Mouse (Mus musculus) embryonic facial prominence, embryonic 14.5 days (tissue): ENCODE results near the gene BC004004. TPM values are rescaled to one million over a fixed set of nuclear protein-coding genes. Genes with fewer than 3 reads are reported as not detected.
"Not testable (repeated sequence)": the region's sequence is repeated elsewhere in the genome, so short reads cannot be mapped to it uniquely, and the experiment has no call there.

Experiments used
- ATAC-seq: fragments of 200-750 bp; cut with Nextera tagmentation; 2 replicates; pipeline ENCODE4 v1.8.0; 2017; ENCODE audit warnings: low read depth, moderate number of reproducible peaks, moderate TSS enrichment
- DNase-seq: peaks from one replicate; pipeline ENCODE4 v3.0.0-alpha.2; 2015; ENCODE audit warnings: low spot score
- H3K27ac ChIP-seq: fragments of 300-500 bp; sonication (generic); replicated peaks from 2 replicates; pipeline ENCODE4 v1.5.1; 2014; ENCODE audit warnings: low read depth, mild to moderate bottlenecking, low read length, moderate library complexity
- H3K27me3 ChIP-seq: fragments of 300-500 bp; sonication (generic); replicated peaks from 2 replicates; pipeline ENCODE4 v1.6.1; 2014; ENCODE audit warnings: low read length; ENCODE audit not compliant: control insufficient read depth, insufficient read depth
- H3K36me3 ChIP-seq: fragments of 300-500 bp; sonication (generic); 2 replicates; pipeline ENCODE4 v1.6.1; 2014; ENCODE audit warnings: low read length, mixed read lengths; ENCODE audit not compliant: control insufficient read depth, insufficient read depth
- H3K4me1 ChIP-seq: fragments of 300-500 bp; sonication (generic); 2 replicates; pipeline ENCODE4 v1.6.1; 2014; ENCODE audit warnings: antibody characterized with exemption, low read length; ENCODE audit not compliant: control insufficient read depth, insufficient read depth
- H3K4me2 ChIP-seq: fragments of 300-500 bp; sonication (generic); 2 replicates; pipeline ENCODE4 v1.6.1; 2014; ENCODE audit warnings: low read depth, mild to moderate bottlenecking, low read length, moderate library complexity, mixed read lengths
- H3K4me3 ChIP-seq: fragments of 300-500 bp; sonication (generic); 2 replicates; pipeline ENCODE4 v1.5.1; 2014; ENCODE audit warnings: low read depth, mild to moderate bottlenecking, low read length
- H3K9ac ChIP-seq: fragments of 300-500 bp; sonication (generic); 2 replicates; pipeline ENCODE4 v1.6.1; 2014; ENCODE audit warnings: low read depth, mild to moderate bottlenecking, low read length, moderate library complexity, mixed read lengths
- H3K9me3 ChIP-seq: fragments of 300-500 bp; sonication (generic); 2 replicates; pipeline ENCODE4 v1.6.1; 2016; ENCODE audit warnings: low read length; ENCODE audit not compliant: control insufficient read depth
- WGBS: fragments of 180-500 bp; shearing (Covaris S2); extraction: QIAGEN DNeasy Blood & Tissue Kit; methylation state at CpG from one replicate; pipeline ENCODE4 v1.1.7; 2014; 5-methylcytosine and 5-hydroxymethylcytosine counted together
- polyA plus RNA-seq: library from polyadenylated mRNA; unstranded; fragments of >200 nt; fragmentation: Nextera tagmentation; extraction: Ambion mirVana; gene quantifications from 2 replicates; pipeline ENCODE4 v1.2.1, GENCODE M21; 2014

Gene BC004004
- polyA plus RNA-seq, 1 experiment from 2014 or later, result 85.6 TPM

DNA sequence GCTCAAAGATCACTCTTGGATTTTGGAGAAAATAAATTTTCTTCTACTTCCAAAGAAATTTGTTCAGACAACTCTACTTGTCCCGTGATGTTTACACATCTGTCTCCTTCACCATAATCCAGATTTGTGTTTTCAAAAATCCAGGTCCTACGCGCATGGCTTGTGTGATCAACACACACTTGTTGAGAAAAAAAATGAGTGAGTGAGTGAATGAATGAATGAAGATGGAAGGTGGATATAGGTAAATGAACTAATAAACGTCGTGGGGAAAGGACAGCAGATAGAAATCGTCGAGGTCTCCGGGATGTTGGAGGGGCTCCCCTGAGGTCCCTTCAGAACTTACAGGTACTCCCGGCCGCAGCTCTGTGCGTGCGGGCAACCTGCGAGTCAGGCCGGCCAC lies 5.2 kb upstream of the BC004004 start:
- DNase-seq, result no peak
- no peak for ATAC-seq
- Histone ChIP-seq H3K9ac (peak overlapping the region; percentile 76), H3K9me3 (no peaks in the 10 kb centered on the region), H3K36me3 (peaks cover 34% of the 10 kb centered on the region), H3K4me2 (peak overlapping the region; percentile 62), H3K27ac (peak overlapping the region; percentile 99), H3K4me1 (peaks cover 13% of the 10 kb centered on the region), H3K27me3 (no peaks in the 10 kb centered on the region), H3K4me3 (peak overlapping the region; percentile 65)
- WGBS, result under 1% methylated on average over 13 of the region's 14 CpGs

- peak; percentile 60 for ATAC-seq
- 8% methylated on average over 38 of the region's 38 CpGs for WGBS
Observed at GRCm38 (mm10) chr17:29263840-29264633, 4.6 kb upstream of the BC004004 start, which contains the start of gene Ppil1. Gene Ppil1, minus strand, starts transcription at chr17:29264186.

GRCm38 (mm10) chr17:29264760-29265159 lies 3.8 kb upstream of the BC004004 start:
- WGBS, result 82% methylated on average over 5 of the region's 5 CpGs
- DNase-seq, result no peak

More at GRCm38 (mm10) chr17:29263840-29264633, 4.6 kb upstream of the BC004004 start, which contains the start of gene Ppil1:
- Histone ChIP-seq H3K27me3 (no peaks in the 10 kb centered on the region), H3K4me1 (peaks cover 13% of the 10 kb centered on the region), H3K9me3 (no peaks in the 10 kb centered on the region), H3K4me3 (peak within 1 kb of the TSS; percentile 65), H3K9ac (peak within 1 kb of the TSS; percentile 76), H3K27ac (peak within 1 kb of the TSS; percentile 99), H3K36me3 (peaks cover 27% of the 10 kb centered on the region), H3K4me2 (peak within 1 kb of the TSS; percentile 62)
- DNase-seq, result peak; percentile 92

DNA sequence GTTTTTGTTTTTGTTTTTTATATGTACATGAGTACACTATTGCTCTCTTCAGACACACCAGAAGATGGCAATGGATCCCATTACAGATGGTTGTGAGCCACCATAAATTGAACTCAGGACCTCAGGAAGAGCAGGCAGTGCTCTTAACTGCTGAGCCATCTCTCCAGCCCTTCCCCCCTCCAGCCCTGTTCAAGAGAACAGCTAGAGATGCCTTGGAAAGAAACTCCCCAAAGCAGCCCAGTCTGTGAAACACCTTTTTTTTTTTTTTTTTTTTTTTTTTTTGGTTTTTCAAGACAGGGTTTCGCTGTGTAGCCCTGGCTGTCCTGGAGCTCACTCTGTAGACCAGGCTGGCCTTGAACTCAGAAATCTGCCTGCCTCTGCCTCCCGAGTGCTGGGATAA lies 1.5 kb upstream of the BC004004 start:
- not testable (repeated sequence) for H3K4me2 ChIP-seq, H3K9ac ChIP-seq, ATAC-seq, H3K4me3 ChIP-seq, H3K27ac ChIP-seq, DNase-seq, H3K36me3 ChIP-seq, H3K9me3 ChIP-seq, H3K27me3 ChIP-seq
- 98% methylated on average over 2 of the region's 2 CpGs for WGBS
- peaks cover 19% of the 10 kb centered on the region for H3K4me1 ChIP-seq

More at GRCm38 (mm10) chr17:29264760-29265159, 3.8 kb upstream of the BC004004 start:
- Histone ChIP-seq H3K4me1 (peaks cover 17% of the 10 kb centered on the region), H3K27ac (peak overlapping the region; percentile 99), H3K9ac (no peak overlapping the region; the same call in 1 of the 2 replicates), H3K4me2 (peak overlapping the region; percentile 62), H3K36me3 (peaks cover 20% of the 10 kb centered on the region), H3K9me3 (no peaks in the 10 kb centered on the region), H3K4me3 (peak overlapping the region; percentile 65), H3K27me3 (no peaks in the 10 kb centered on the region)
- no peak for ATAC-seq

DNA sequence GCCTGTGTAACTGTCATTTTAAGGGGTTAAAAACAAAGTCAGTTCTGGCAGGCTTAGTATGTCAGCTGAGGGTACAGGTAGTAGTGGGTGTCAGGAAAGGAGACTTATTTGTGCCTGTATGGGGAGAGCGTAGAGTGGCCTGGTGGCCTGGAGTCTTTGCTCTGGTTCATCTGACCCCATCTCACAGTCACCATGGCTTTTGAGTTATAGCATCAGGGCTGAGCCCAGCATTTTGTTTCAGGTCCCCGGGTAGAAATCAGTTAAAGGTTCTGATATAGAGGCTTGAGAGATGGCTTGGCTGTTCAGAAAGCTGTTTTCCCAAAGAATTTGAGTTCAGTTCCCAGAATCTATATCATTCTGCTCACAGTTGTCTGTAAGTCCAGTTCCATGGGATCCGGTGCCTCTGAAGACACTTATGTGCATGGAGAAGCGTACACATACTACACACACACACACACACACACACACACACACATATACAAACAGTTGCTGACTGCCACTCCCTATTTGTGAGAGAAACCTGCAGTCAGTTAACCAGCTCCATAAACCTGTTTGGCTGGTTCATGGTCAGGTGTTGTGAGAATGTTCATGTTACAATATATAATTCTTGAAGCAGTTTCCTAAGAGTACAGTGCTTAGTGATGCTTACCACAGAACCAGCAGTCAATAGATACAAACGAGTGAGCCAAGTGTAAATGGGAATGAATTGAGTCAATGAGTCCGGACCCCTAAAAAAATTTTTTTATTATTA lies 482 bp upstream of the BC004004 start:
- ATAC-seq (peak; percentile 44), DNase-seq (peak; percentile 85)
- peak overlapping the region; percentile 75 for H3K4me2 ChIP-seq
- H3K4me1 ChIP-seq, result peaks cover 10% of the 10 kb centered on the region; the same call in 1 of the 2 replicates
- H3K36me3 ChIP-seq, result no peaks in the 10 kb centered on the region
- no peaks in the 10 kb centered on the region for H3K27me3 ChIP-seq
- H3K9ac ChIP-seq, result peak overlapping the region; percentile 90
- peak overlapping the region; percentile 94 for H3K27ac ChIP-seq
- 56% methylated on average over 6 of the region's 6 CpGs for WGBS
- peak overlapping the region; percentile 68 for H3K4me3 ChIP-seq
- no peaks in the 10 kb centered on the region for H3K9me3 ChIP-seq

- H3K9me3 ChIP-seq, result no peaks in the 10 kb centered on the region
- H3K4me3 ChIP-seq, result peak overlapping the region; percentile 68
- H3K4me2 ChIP-seq, result peak overlapping the region; percentile 75
- H3K9ac ChIP-seq, result peak overlapping the region; percentile 90
- DNase-seq (no peak), ATAC-seq (no peak)
- no peaks in the 10 kb centered on the region for H3K36me3 ChIP-seq
- H3K4me1 ChIP-seq, result peaks cover 8% of the 10 kb centered on the region; the same call in 1 of the 2 replicates
- WGBS, result 19% methylated on average over 10 of the region's 10 CpGs
- H3K27me3 ChIP-seq, result no peaks in the 10 kb centered on the region
- H3K27ac ChIP-seq, result peak overlapping the region; percentile 94
Observed at GRCm38 (mm10) chr17:29269349-29269706, 740 bp downstream of the BC004004 start.

- no peak overlapping the region for H3K4me3 ChIP-seq
- ATAC-seq, result no peak
- peak overlapping the region; percentile 75 for H3K4me2 ChIP-seq
- DNase-seq, result no peak
- no peaks in the 10 kb centered on the region for H3K36me3 ChIP-seq
- WGBS, result 85% methylated on average over 9 of the region's 9 CpGs
- no peaks in the 10 kb centered on the region for H3K27me3 ChIP-seq
- H3K9me3 ChIP-seq, result no peaks in the 10 kb centered on the region
- H3K4me1 ChIP-seq, result 0 out of 2 replicates have a peak, but pooled peaks cover 6% of the 10 kb centered on the region
- peak overlapping the region; percentile 94; the same call in 1 of the 2 replicates for H3K27ac ChIP-seq
- no peak overlapping the region for H3K9ac ChIP-seq
Observed at GRCm38 (mm10) chr17:29270148-29270698, 1.6 kb downstream of the BC004004 start.

GRCm38 (mm10) chr17:29273156-29273555 lies 4.6 kb downstream of the BC004004 start:
- no peaks in the 10 kb centered on the region for H3K27me3 ChIP-seq
- ATAC-seq (no peak), DNase-seq (no peak)
- no peak overlapping the region for H3K9ac ChIP-seq
- no peaks in the 10 kb centered on the region; the same call in 1 of the 2 replicates for H3K36me3 ChIP-seq
- WGBS, result 79% methylated on average over 7 of the region's 7 CpGs
- H3K4me1 ChIP-seq, result 0 out of 2 replicates have a peak, but pooled peaks cover 6% of the 10 kb centered on the region
- H3K27ac ChIP-seq, result no peak overlapping the region
- H3K4me3 ChIP-seq, result no peak overlapping the region
- no peak overlapping the region for H3K4me2 ChIP-seq
- H3K9me3 ChIP-seq, result no peaks in the 10 kb centered on the region
